Mouse (Mus musculus): Measurements from ENCODE around the gene Smarcb1.

GRCm38 (mm10) chr10:75904391-75904790 is 17.0 kb downstream of the Smarcb1 start:
- TF ChIP-seq CTCF (IDR thresholded peaks at IDR 0.05) = no peak
- TF ChIP-seq EP300 (IDR thresholded peaks at IDR 0.05) = no peak
